Mouse (Mus musculus) MEL (cell line): Measurements from ENCODE around the gene Rin1. TPM values are rescaled to one million over a fixed set of nuclear protein-coding genes. Genes with fewer than 3 reads are reported as not detected.

Experiments used
- DNase-seq: peaks from one replicate; pipeline ENCODE4 v3.0.0; 2011; ENCODE audit warnings: low read depth, low spot score
- H3K27ac ChIP-seq: 2 replicates; pipeline ENCODE4 v1.5.1; 2012; ENCODE audit warnings: low read depth, mild to moderate bottlenecking, control low read depth, low read length, moderate library complexity; ENCODE audit not compliant: control insufficient read depth
- H3K27me3 ChIP-seq, 2 experiments: fragments of 150-350 bp in 1 of 2; sonication (generic) in 1 of 2; 2 replicates each; pipeline ENCODE4 v1.6.1; 2012; ENCODE audit warnings: low read length in 2 of 2, mild to moderate bottlenecking in 2 of 2, improper control_type of control experiment in 1 of 2, moderate library complexity in 1 of 2; ENCODE audit not compliant: insufficient read depth in 2 of 2, control insufficient read depth in 1 of 2
- H3K36me3 ChIP-seq, 2 experiments: 2 replicates each; pipeline ENCODE4 v1.6.1; 2012 to 2014; ENCODE audit warnings: low read length in 2 of 2, improper control_type of control experiment in 1 of 2, inconsistent platforms in 1 of 2, mild to moderate bottlenecking in 1 of 2; ENCODE audit not compliant: insufficient read depth in 2 of 2, control insufficient read depth in 1 of 2
- H3K4me1 ChIP-seq, 2 experiments: fragments of 150-350 bp in 1 of 2; sonication (generic) in 1 of 2; 2 replicates each; pipeline ENCODE4 v1.6.1; 2012; ENCODE audit warnings: low read length in 2 of 2, improper control_type of control experiment in 1 of 2, mild to moderate bottlenecking in 1 of 2; ENCODE audit not compliant: insufficient read depth in 2 of 2, control insufficient read depth in 1 of 2
- H3K4me3 ChIP-seq, 2 experiments: fragments of 150-350 bp in 1 of 2; sonication (generic) in 1 of 2; 2 replicates each; pipeline ENCODE4 v1.5.1; 2012; ENCODE audit warnings: low read depth in 2 of 2, low read length in 2 of 2, mild to moderate bottlenecking in 2 of 2, moderate library complexity in 2 of 2, control low read depth in 1 of 2, improper control_type of control experiment in 1 of 2; ENCODE audit not compliant: control insufficient read depth in 1 of 2, insufficient read depth in 1 of 2
- H3K79me2 ChIP-seq: 2 replicates; pipeline ENCODE4 v1.6.1; 2012; ENCODE audit warnings: mild to moderate bottlenecking, low read length, moderate library complexity; ENCODE audit not compliant: control insufficient read depth, poor library complexity, insufficient read depth
- H3K9ac ChIP-seq: 2 replicates; pipeline ENCODE4 v1.6.1; 2012; ENCODE audit warnings: low read depth, mild to moderate bottlenecking, control low read depth, low read length, moderate library complexity; ENCODE audit not compliant: control insufficient read depth, poor library complexity, severe bottlenecking
- H3K9me3 ChIP-seq: fragments of 150-350 bp; sonication (generic); replicated peaks from 2 replicates; pipeline ENCODE4 v1.6.1; 2012; ENCODE audit warnings: mild to moderate bottlenecking, low read length, improper control_type of control experiment, moderate library complexity; ENCODE audit not compliant: insufficient read depth
- BHLHE40 ChIP-seq: IDR thresholded peaks from 2 replicates; pipeline ENCODE4 v1.6.1; 2012; ENCODE audit warnings: low read depth, mild to moderate bottlenecking, inconsistent platforms, low read length, improper control_type of control experiment, borderline replicate concordance
- CHD1 ChIP-seq: IDR thresholded peaks from 2 replicates; pipeline ENCODE4 v1.6.1; 2012; ENCODE audit warnings: low read depth, mild to moderate bottlenecking, inconsistent platforms, low read length, improper control_type of control experiment
- CHD2 ChIP-seq: IDR thresholded peaks from 2 replicates; pipeline ENCODE4 v1.6.1; 2011; ENCODE audit warnings: low read length, improper control_type of control experiment
- CTCF ChIP-seq, 3 experiments: IDR thresholded peaks in 2 of 3; conservative IDR thresholded peaks in 1 of 3; 2 replicates each; pipeline ENCODE4 v1.5.1; 2011 to 2012; ENCODE audit warnings: low read length in 3 of 3, low read depth in 2 of 3, mild to moderate bottlenecking in 2 of 3, improper control_type of control experiment in 1 of 3, inconsistent platforms in 1 of 3, mixed read lengths in 1 of 3, moderate library complexity in 1 of 3; ENCODE audit not compliant: control insufficient read depth in 1 of 3, insufficient read depth in 1 of 3, poor library complexity in 1 of 3, severe bottlenecking in 1 of 3
- ELF1 ChIP-seq: IDR thresholded peaks from 2 replicates; pipeline ENCODE4 v1.6.1; 2014; ENCODE audit warnings: low read depth, mild to moderate bottlenecking, inconsistent platforms, low read length, improper control_type of control experiment, moderate library complexity
- ETS1 ChIP-seq: IDR thresholded peaks from 2 replicates; pipeline ENCODE4 v1.6.1; 2012; ENCODE audit warnings: low read depth, mild to moderate bottlenecking, inconsistent platforms, low read length, improper control_type of control experiment, moderate library complexity
- GABPA ChIP-seq: IDR thresholded peaks from 2 replicates; pipeline ENCODE4 v1.6.1; 2012; ENCODE audit warnings: low read depth, mild to moderate bottlenecking, inconsistent platforms, low read length, improper control_type of control experiment, moderate library complexity
- HCFC1 ChIP-seq: IDR thresholded peaks from 2 replicates; pipeline ENCODE4 v1.6.1; 2012; ENCODE audit warnings: low read depth, mild to moderate bottlenecking, inconsistent platforms, low read length, improper control_type of control experiment, moderate library complexity
- JUND ChIP-seq: IDR thresholded peaks from 2 replicates; pipeline ENCODE4 v1.6.1; 2011; ENCODE audit warnings: low read depth, mild to moderate bottlenecking, improper control_type of control experiment, low read length
- KAT2A ChIP-seq: conservative IDR thresholded peaks from 2 replicates; pipeline ENCODE4 v1.6.1; 2012; ENCODE audit warnings: low read depth, low read length, improper control_type of control experiment, inconsistent platforms
- MAFK ChIP-seq: IDR thresholded peaks from 2 replicates; pipeline ENCODE4 v1.6.1; 2011; ENCODE audit warnings: low read depth, mild to moderate bottlenecking, low read length, improper control_type of control experiment, borderline replicate concordance
- MAX ChIP-seq: IDR thresholded peaks from 2 replicates; pipeline ENCODE4 v1.6.1; 2011; ENCODE audit warnings: low read length, improper control_type of control experiment
- MEF2A ChIP-seq: IDR thresholded peaks from 2 replicates; pipeline ENCODE4 v1.6.1; 2014; ENCODE audit warnings: low read depth, mild to moderate bottlenecking, inconsistent platforms, low read length, improper control_type of control experiment; ENCODE audit not compliant: poor library complexity, insufficient replicate concordance, severe bottlenecking; ENCODE audit errors: extremely low read depth
- MXI1 ChIP-seq: IDR thresholded peaks from 2 replicates; pipeline ENCODE4 v1.6.1; 2011; ENCODE audit warnings: mild to moderate bottlenecking, low read depth, low read length, improper control_type of control experiment
- MYB ChIP-seq: IDR thresholded peaks from 2 replicates; pipeline ENCODE4 v1.6.1; 2011; ENCODE audit warnings: mild to moderate bottlenecking, low read depth, low read length, improper control_type of control experiment
- NELFE ChIP-seq: IDR thresholded peaks from 2 replicates; pipeline ENCODE4 v1.6.1; 2011; ENCODE audit warnings: low read depth, low read length, improper control_type of control experiment
- NRF1 ChIP-seq: IDR thresholded peaks from 2 replicates; pipeline ENCODE4 v1.6.1; 2014; ENCODE audit warnings: low read depth, mild to moderate bottlenecking, inconsistent platforms, low read length, improper control_type of control experiment, moderate library complexity; ENCODE audit not compliant: poor library complexity, insufficient read depth, severe bottlenecking
- POLR2A ChIP-seq, 2 experiments: IDR thresholded peaks; 2 replicates each; pipeline ENCODE4 v1.6.1; 2011 to 2012; ENCODE audit warnings: low read length in 2 of 2, mild to moderate bottlenecking in 2 of 2, control low read depth in 1 of 2, improper control_type of control experiment in 1 of 2, low read depth in 1 of 2, moderate library complexity in 1 of 2; ENCODE audit not compliant: control insufficient read depth in 1 of 2, insufficient read depth in 1 of 2, poor library complexity in 1 of 2
- POLR2AphosphoS2 ChIP-seq: IDR thresholded peaks from 2 replicates; pipeline ENCODE4 v1.6.1; 2011; ENCODE audit warnings: low read length, improper control_type of control experiment
- POLR2AphosphoS5 ChIP-seq: IDR thresholded peaks from 2 replicates; pipeline ENCODE4 v1.6.1; 2012; ENCODE audit warnings: low read depth, borderline replicate concordance, mild to moderate bottlenecking, inconsistent platforms, low read length, moderate library complexity, mixed read lengths
- RAD21 ChIP-seq: IDR thresholded peaks from 2 replicates; pipeline ENCODE4 v1.6.1; 2011; ENCODE audit warnings: mild to moderate bottlenecking, low read depth, low read length, improper control_type of control experiment
- RCOR1 ChIP-seq: IDR thresholded peaks from 2 replicates; pipeline ENCODE4 v1.6.1; 2012; ENCODE audit warnings: low read depth, mild to moderate bottlenecking, inconsistent platforms, low read length, improper control_type of control experiment
- SIN3A ChIP-seq: IDR thresholded peaks from 2 replicates; pipeline ENCODE4 v1.6.1; 2012; ENCODE audit warnings: low read length, improper control_type of control experiment, inconsistent platforms
- SMC3 ChIP-seq: IDR thresholded peaks from 2 replicates; pipeline ENCODE4 v1.6.1; 2011; ENCODE audit warnings: low read depth, low read length, improper control_type of control experiment
- TAL1 ChIP-seq: IDR thresholded peaks from 2 replicates; pipeline ENCODE4 v1.6.1; 2012; ENCODE audit warnings: mild to moderate bottlenecking, inconsistent platforms, low read length, moderate library complexity, mixed read lengths
- TBP ChIP-seq: IDR thresholded peaks from 2 replicates; pipeline ENCODE4 v1.8.0; 2011; ENCODE audit warnings: low read depth, low read length, improper control_type of control experiment
- UBTF ChIP-seq: IDR thresholded peaks from 2 replicates; pipeline ENCODE4 v1.6.1; 2012; ENCODE audit warnings: low read depth, mild to moderate bottlenecking, inconsistent platforms, low read length, improper control_type of control experiment, moderate library complexity, borderline replicate concordance; ENCODE audit not compliant: insufficient read depth
- USF1 ChIP-seq: IDR thresholded peaks from 2 replicates; pipeline ENCODE4 v1.6.1; 2014; ENCODE audit warnings: low read depth, mild to moderate bottlenecking, inconsistent platforms, low read length, improper control_type of control experiment, moderate library complexity
- USF2 ChIP-seq, 2 experiments: IDR thresholded peaks; 2 replicates each; pipeline ENCODE4 v1.6.1; 2011 to 2012; ENCODE audit warnings: improper control_type of control experiment in 2 of 2, low read length in 2 of 2, borderline replicate concordance in 1 of 2, inconsistent platforms in 1 of 2, low read depth in 1 of 2, mild to moderate bottlenecking in 1 of 2; ENCODE audit not compliant: insufficient read depth in 1 of 2
- ZC3H11A ChIP-seq: IDR thresholded peaks from 2 replicates; pipeline ENCODE4 v1.6.1; 2012; ENCODE audit warnings: low read depth, mild to moderate bottlenecking, inconsistent platforms, low read length, improper control_type of control experiment
- polyA plus RNA-seq, 2 experiments: library from polyadenylated mRNA; stranded (reverse) in 1 of 2; unstranded in 1 of 2; fragments of >175 nt in 1 of 2; fragments of >200 nt in 1 of 2; gene quantifications; 2 replicates each; pipeline versions ENCODE4 v1.2.1 to v1.2.4; 2012; ENCODE audit warnings: low replicate concordance in 2 of 2, low read depth in 1 of 2; ENCODE audit not compliant: insufficient read length in 2 of 2, insufficient read depth in 1 of 2, missing spikeins in 1 of 2
- total RNA-seq: library from RNA; depleted of rRNA; stranded (reverse); fragments of 300-350 nt; gene quantifications from 2 replicates; pipeline ENCODE4 v1.2.3, GENCODE M21; 2012

The Rin1 gene
- total and polyA plus RNA-seq, 3 experiments = 0.42 to 1.3 TPM; not detected in 1

- TF ChIP-seq KAT2A (peak; percentile 63), ZC3H11A (peak; percentile 46; the same call in 1 of the 2 replicates), TBP (0 out of 2 replicates have a peak, but pooled peaks have one; percentile 13), RCOR1 (no peak), CHD1 (no peak), BHLHE40 (no peak), TAL1 (no peak), ETS1 (peak; percentile 86), MAX (no peak), JUND (peak; percentile 79; the same call in 1 of the 2 replicates), POLR2A (IDR thresholded peaks at IDR 0.05; ENCODE audit: control insufficient read depth in 1 of 2, insufficient read depth in 1 of 2, low read depth in 1 of 2, low read length in 2 of 2, poor library complexity in 1 of 2) (peak; percentile 50 to 55; a peak in 2 of 4 replicates), POLR2AphosphoS5 (no peak)
Observed at GRCm38 (mm10) chr19:5053909-5054308, 3.6 kb downstream of the Rin1 start (continued).

- no peaks in the 10 kb centered on the region for H3K79me2 ChIP-seq
- DNase-seq = peak; percentile 62
- H3K27me3 ChIP-seq = no peaks in the 10 kb centered on the region
- no peaks in the 10 kb centered on the region for H3K9me3 ChIP-seq
- H3K4me3 ChIP-seq = no peak overlapping the region
- no peak overlapping the region for H3K27ac ChIP-seq
- H3K4me1 ChIP-seq = peaks cover 7 to 41% of the 10 kb centered on the region in 2 experiments; a peak in 3 of 4 replicates
- H3K9ac ChIP-seq = no peak overlapping the region
- peaks cover 0 to 21% of the 10 kb centered on the region in 2 experiments; a peak in 2 of 4 replicates for H3K36me3 ChIP-seq
- TF ChIP-seq TAL1 (no peak), CTCF (IDR thresholded peaks at IDR 0.05 in 2 of 3, conservative IDR thresholded peaks at IDR 0.05 in 1 of 3; ENCODE audit: control insufficient read depth in 1 of 3, insufficient read depth in 1 of 3, low read depth in 2 of 3, low read length in 3 of 3, poor library complexity in 1 of 3, severe bottlenecking in 1 of 3) (peak; percentile 72 to 84 (median 79)), HCFC1 (no peak), MEF2A (no peak), TBP (no peak), NELFE (no peak), MYB (no peak), MAX (no peak), MAFK (no peak), USF2 (IDR thresholded peaks at IDR 0.05; ENCODE audit: borderline replicate concordance in 1 of 2, insufficient read depth in 1 of 2, low read depth in 1 of 2, low read length in 2 of 2) (no peak), RCOR1 (no peak), GABPA (no peak), RAD21 (peak; percentile 70), SIN3A (no peak), ELF1 (no peak), UBTF (no peak), POLR2A (IDR thresholded peaks at IDR 0.05; ENCODE audit: control insufficient read depth in 1 of 2, insufficient read depth in 1 of 2, low read depth in 1 of 2, low read length in 2 of 2, poor library complexity in 1 of 2) (no peak), NRF1 (no peak), POLR2AphosphoS2 (no peak), SMC3 (peak; percentile 81), CHD2 (no peak), MXI1 (no peak), USF1 (no peak), ZC3H11A (peak; percentile 69), CHD1 (no peak), POLR2AphosphoS5 (no peak)
Observed at GRCm38 (mm10) chr19:5056251-5056650, 6.0 kb downstream of the Rin1 start.
